Mouse (Mus musculus) lung, postnatal 10 days (tissue): Measurements from ENCODE around the gene Plin4.
"Not testable (repeated sequence)": the region's sequence is repeated elsewhere in the genome, so short reads cannot be mapped to it uniquely, and the experiment has no call there.

Experiments used
- DNase-seq: peaks from one replicate; pipeline ENCODE4 v3.0.0; 2021

Plin4 gene

GRCm38 (mm10) chr17:56098711-56099572 lies 10.7 kb downstream of the Plin4 start:
- DNase-seq = no peak

- no peak for DNase-seq
Observed at GRCm38 (mm10) chr17:56098180-56098579, 11.4 kb downstream of the Plin4 start.

DNA sequence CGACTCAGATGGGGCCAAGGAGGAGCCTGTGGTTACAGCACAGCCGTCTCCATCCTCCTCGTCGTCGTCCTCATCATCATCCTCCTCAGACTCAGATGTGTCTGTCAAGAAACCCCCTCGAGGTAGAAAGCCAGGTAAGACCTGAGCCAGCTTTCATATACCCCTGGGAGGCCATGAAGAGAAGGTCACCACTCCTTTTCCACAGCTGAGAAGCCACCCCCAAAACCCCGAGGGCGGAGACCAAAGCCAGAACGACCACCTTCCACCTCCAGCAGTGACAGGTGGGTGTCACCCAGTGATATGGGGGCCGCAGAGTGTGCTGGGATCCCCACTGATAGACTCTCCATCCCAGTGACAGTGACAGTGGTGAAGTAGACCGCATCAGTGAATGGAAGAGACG lies 12.7 kb downstream of the Plin4 start:
- DNase-seq = no peak

GRCm38 (mm10) chr17:56092794-56093193 lies 16.8 kb downstream of the Plin4 start:
- no peak for DNase-seq

DNA sequence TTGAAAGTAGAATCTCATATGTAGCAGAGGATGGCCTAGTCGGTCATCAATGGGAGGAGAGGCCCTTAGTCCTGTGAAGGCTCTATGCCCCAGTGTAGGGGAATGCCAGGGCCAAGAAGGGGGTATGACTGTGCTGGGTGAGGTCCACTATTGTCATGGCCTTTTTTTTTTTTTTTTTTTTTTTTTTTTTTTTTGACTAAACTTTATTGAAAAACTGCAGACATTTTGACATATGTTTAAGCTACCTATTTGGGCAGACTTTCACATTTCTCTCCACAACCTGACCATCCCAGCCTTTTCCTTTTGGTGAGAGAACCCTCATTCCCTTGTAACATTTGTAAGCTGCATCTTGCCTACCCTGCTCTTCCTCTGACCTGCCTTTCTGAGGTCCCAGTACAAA lies 17.3 kb downstream of the Plin4 start:
- DNase-seq = no peak

GRCm38 (mm10) chr17:56080781-56081585 lies 28.6 kb downstream of the Plin4 start:
- peak; percentile 43 for DNase-seq

GRCm38 (mm10) chr17:56079921-56080320 lies 29.7 kb downstream of the Plin4 start:
- peak; percentile 25 for DNase-seq

GRCm38 (mm10) chr17:56078880-56079795 lies 30.5 kb downstream of the Plin4 start, which contains the start of gene Hdgfl2:
Gene Hdgfl2, plus strand, starts transcription at chr17:56079634.
- DNase-seq = peak; percentile 100

- DNase-seq = not testable (repeated sequence)
Observed at GRCm38 (mm10) chr17:56078361-56078760, 31.2 kb downstream of the Plin4 start.

DNA sequence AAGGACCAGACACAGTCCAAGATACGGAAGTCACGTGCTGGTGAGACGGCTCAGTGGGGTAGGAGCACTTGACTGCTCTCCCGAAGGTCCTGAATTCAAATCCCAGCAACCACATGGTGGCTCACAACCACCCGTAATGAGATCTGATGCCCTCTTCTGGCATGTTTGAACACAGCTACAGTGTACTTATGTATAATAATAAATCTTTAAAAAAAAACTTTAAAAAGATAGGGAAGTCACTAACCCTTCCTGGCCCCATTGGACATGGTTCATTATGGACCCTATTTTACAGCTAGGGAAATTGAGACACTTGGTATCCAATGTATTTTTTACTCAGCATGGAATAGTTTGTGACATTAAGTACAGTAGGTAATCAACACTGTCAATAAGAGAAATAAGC lies 32.1 kb downstream of the Plin4 start:
- no peak for DNase-seq

DNA sequence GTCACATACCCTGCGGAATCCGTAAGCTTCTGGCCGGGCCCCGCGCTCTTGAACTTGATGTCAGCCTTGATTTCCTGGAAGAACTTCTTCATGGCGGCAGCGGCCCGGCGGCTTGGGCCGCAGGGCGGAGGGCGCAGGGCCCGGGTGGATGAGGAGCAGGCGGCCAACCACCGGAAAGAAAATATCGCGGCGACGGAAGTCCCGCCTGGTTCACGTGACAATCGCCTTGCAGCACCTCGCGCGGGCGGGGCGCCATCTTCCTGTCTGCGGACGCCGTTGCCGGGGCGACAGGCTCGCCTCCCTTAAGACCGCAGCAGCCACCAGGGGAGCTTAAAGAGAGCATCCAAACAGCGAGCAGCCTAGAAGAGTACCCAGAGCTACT lies 34.8 kb downstream of the Plin4 start, which contains the start of gene Ubxn6:
TSS of gene Ubxn6 (minus strand) at position 202 of the 382 bp plus-strand sequence.
- DNase-seq = peak; percentile 99

- peak; percentile 94 for DNase-seq
Observed at GRCm38 (mm10) chr17:56074097-56074826, 35.3 kb downstream of the Plin4 start.

DNA sequence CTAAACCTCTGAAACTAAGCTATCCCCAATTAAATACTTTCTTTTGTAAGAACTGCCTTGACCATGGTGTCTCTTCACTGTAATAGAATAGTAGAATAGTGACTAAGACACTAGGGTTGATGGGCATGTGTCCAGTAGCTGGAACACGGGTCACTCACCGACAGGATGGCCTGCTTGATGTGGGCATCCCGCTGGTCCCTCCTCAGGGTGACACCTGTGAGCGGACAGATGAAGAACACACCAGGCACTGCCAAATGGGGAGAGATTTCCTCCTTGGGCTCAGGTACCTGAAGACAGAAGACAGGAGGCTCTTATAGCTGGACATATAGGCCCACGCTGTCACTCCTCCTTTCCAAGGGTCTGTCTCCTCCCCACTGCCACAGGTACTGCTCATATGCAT lies 37.4 kb downstream of the Plin4 start:
- no peak for DNase-seq

GRCm38 (mm10) chr17:56071126-56071525 lies 38.5 kb downstream of the Plin4 start:
- DNase-seq = no peak

GRCm38 (mm10) chr17:56069066-56069465 lies 40.5 kb downstream of the Plin4 start:
- DNase-seq = no peak

DNA sequence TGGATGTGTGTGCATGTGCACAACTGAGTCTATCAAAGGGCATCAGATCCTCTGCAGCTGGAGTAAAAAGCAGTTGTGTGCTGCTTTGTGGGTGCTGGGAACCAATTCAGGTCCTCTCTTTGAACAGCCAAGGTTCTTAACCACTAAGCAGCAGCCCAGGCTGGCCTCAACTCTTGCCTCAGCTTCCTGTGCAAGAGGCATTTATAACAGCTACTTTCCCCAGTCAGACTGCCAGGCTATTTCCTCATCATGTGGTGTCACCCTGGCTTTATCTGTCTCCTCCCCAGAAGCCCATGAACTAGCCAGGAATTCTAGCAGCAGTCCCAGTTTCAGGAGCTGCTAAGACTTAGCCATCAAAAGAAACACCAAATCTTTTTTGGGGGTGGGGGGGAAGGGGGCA lies 43.2 kb downstream of the Plin4 start:
- no peak for DNase-seq

- not testable (repeated sequence) for DNase-seq
Observed at GRCm38 (mm10) chr17:56065715-56066114, 43.9 kb downstream of the Plin4 start.

DNA sequence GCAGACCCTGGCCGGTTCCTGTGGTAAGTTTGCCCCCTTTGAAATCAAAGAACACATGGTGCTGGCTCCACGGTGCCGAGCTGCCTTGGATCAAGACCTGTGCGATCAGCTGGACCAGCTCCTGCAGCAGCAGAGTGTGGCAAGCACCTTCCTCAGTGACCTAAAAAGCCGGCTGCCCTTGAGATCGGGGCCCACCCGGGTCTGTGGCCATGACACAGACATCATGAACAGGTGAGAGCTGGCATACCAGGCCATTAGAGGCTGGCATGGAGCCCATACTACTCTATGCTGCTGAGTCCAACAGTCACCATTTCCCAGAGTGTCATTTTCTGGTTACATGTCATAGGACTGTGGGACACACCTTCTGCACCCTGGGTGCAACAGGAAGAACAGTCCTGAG lies 47.5 kb downstream of the Plin4 start:
- no peak for DNase-seq

DNA sequence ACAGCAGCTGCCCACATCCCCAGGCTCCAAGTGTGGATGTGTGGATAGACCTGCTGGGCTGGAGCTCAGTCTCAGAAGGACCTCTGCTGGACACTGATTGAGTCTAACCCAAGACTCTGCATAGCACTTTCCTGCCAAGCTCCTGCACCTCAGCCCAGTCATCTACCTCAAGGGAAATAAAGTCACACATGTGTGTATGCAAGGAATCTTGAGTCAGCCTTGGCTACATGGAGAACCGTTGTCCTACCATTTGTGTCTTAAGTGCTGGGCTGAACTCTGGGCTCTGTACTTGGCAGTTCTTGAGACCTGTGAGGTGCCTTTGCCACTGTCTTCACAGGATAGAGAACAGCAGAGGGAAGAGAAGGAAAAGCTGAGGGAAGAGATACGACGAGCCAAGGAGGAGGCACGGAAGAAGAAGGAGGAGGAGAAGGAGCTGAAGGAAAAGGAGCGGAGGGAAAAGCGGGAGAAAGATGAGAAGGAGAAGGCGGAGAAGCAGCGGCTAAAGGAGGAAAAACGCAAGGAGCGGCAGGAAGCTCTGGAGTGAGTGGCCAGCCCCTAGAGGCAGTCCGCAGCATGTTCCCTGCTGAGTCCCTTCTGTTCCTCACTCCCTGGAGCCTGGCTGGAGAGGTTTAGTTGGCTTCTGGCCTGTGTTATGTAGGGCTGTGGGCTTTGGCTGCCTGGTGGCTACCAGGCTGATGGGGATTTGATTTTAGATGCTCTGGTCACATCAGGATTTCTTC lies 52.1 kb downstream of the Plin4 start:
- no peak for DNase-seq

DNA sequence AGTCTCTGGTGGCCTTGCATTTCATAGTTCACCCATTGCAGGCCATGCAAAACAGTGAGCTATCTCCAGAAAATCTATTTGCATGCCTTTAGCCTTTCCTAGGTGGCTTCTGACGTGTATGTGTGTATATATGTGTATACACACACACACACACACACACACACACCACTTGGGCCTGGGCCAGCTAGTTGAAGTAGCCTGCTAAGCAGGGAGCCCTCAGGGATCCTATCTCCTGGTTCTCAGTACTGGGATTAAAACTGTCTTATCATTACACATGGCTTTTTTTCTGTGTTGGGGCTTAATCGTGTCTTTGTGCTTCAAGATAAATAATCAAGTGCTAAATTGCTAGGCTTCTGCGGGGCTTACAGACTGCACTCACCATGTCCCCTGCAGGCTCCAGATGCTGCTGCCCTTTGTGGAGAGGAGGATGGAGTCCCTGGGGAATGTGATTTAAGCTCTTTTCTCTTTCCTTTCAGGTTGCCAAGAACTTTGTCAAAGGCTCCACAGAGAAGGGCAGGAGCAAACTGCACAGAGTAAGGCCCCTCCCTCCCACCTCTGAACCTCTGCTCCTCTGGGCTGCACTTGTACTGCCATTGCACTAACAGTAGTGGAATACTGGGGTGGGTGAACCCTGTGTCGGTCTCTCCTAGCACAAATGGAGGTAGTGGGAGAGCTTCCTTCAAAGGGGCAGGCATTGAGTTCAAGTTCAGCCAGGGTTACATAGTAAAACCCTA lies 53.5 kb downstream of the Plin4 start:
- DNase-seq = no peak

DNA sequence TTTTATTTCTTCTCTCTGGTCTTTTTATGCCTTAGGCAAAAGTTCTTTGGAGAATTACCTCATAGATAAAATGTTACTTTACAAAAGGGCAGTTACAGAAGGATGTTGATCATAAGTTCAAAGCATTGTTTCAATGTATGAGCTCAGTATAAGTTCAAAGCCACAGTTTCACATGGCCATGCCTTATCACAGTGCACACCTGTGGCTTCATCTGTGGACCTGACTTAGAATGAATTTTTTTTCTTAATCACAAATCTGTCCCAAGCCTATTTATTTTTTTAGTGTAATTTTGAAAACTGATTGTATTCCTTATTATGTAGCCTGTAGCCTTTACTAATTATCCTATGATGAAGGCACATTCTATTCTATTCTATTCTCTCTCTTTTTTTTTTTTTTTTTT lies 54.7 kb downstream of the Plin4 start:
- no peak for DNase-seq
